In genomic region chr3:32770781-32771180, GRCm38 (mm10) we compare ENCODE assay signal across 24 mouse cellular contexts. TPM values are rescaled to one million over a fixed set of nuclear protein-coding genes. Genes with fewer than 3 reads are reported as not detected.
DNase-seq lines count a peak whose midpoint lies in the region; ATAC-seq and TF ChIP-seq lines count a peak whose summit lies in the region.
"Had no signal": no experiment of that assay in that cellular context is flagged by ENCODE, and none has a peak within 500 bp of the region (broad histone marks: within the 10 kb centered on the region; RNA-seq: fewer than 3 reads in every experiment).

No protein-coding gene starts in this region.

- peaks cover 39% of the 10 kb centered on the region for H3K27me3 ChIP-seq in Patski
- H3K27me3 ChIP-seq: CH12.LX; embryonic facial prominence, embryonic 12.5 days; forebrain, embryonic 13.5 days; forebrain, embryonic 15.5 days had no signal

- CTCF ChIA-PET in Patski (lab: Charles Lee): no interaction called here

- TF ChIP-seq CTCF in Patski (IDR thresholded peaks at IDR 0.05): no peak

- POLR2A ChIA-PET in Patski (lab: Charles Lee): no interaction called here

- in situ Hi-C loops in Patski (cut with MboI; ENCODE audit: low pct_unique_long_range_greater_than_20kb): no loop called here

- no peak for ATAC-seq in Patski
- ATAC-seq: CD4-positive, CD25-positive, alpha-beta regulatory T cell, adult 4 months; forebrain, embryonic 13.5 days; forebrain, embryonic 15.5 days had no signal

- peak; percentile 18 for DNase-seq in Muller cell, postnatal 12 days (ENCODE audit: inconsistent ontology term)
- peak; percentile 3 for DNase-seq in Patski (ENCODE audit: low read depth, low spot score)
- DNase-seq in fibroblast of lung, adult 2 months (ENCODE audit: low read depth): peak; percentile 6
- DNase-seq in spleen, postnatal 4 days (ENCODE audit: low spot score in 2 of 2): no peak
- no peak for DNase-seq in layer of hippocampus, postnatal 10 days (ENCODE audit: low spot score in 2 of 2)
- DNase-seq in urinary bladder, postnatal 10 days (ENCODE audit: low spot score): no peak
- no peak for DNase-seq in embryo, embryonic 9.5 days (ENCODE audit: extremely low spot score)
- DNase-seq: adrenal gland, adult 2 months; adrenal gland, postnatal 10 days; adrenal gland, postnatal 25 days; B cell, adult 2 months; cerebellum, adult 11 months; cerebellum, adult 18-20 months; cerebellum, adult 9-10 months; cerebellum, postnatal 10 days; cerebellum, postnatal 36 days; embryo, embryonic 11 days had no signal

RNA-seq across cellular contexts. Expression of gene Mrpl47, which starts 33.4 kb away (rescaled TPM):
- 43.5 TPM for polyA plus RNA-seq in Patski (2021)
- total RNA-seq in layer of hippocampus, postnatal 10 days (2021): 10 to 100 TPM; 20.7 to 22.1 TPM

RNA-seq across cellular contexts. Expression of gene Ndufb5, which starts 34.0 kb away (rescaled TPM):
- polyA plus RNA-seq in Patski (2021): 385 TPM
- 100 to 1,000 TPM; 183 to 193 TPM for total RNA-seq in layer of hippocampus, postnatal 10 days (2021)

RNA-seq across cellular contexts. Expression of gene Usp13, which starts 46.6 kb away (rescaled TPM):
- 0.10 TPM for polyA plus RNA-seq in Patski (2021)
- total RNA-seq in layer of hippocampus, postnatal 10 days (2021): 10 to 100 TPM; 22.3 TPM
- total RNA-seq: CH12.LX; common myeloid progenitor, adult 5-6 weeks had no signal
- polyA plus RNA-seq: CD4-positive, CD25-positive, alpha-beta regulatory T cell, adult 4 months; erythroblast, embryonic 14.5 days had no signal

Comparison
In these comparisons a context has a peak if more than half of its experiments do, and no peak if none do; other contexts are left out.
1. DNase-seq: peak in Muller cell, postnatal 12 days (single experiment), Patski (single experiment) and fibroblast of lung, adult 2 months (single experiment); none in spleen, postnatal 4 days (0 of 2), layer of hippocampus, postnatal 10 days (0 of 2), urinary bladder, postnatal 10 days (single experiment) and embryo, embryonic 9.5 days (single experiment).